Mouse (Mus musculus): ENCODE data around the gene Usp15. TPM values are rescaled to one million over a fixed set of nuclear protein-coding genes. Genes with fewer than 3 reads are reported as not detected.

Gene Usp15
- polyA plus RNA-seq, 1 experiment: 138 TPM

DNA sequence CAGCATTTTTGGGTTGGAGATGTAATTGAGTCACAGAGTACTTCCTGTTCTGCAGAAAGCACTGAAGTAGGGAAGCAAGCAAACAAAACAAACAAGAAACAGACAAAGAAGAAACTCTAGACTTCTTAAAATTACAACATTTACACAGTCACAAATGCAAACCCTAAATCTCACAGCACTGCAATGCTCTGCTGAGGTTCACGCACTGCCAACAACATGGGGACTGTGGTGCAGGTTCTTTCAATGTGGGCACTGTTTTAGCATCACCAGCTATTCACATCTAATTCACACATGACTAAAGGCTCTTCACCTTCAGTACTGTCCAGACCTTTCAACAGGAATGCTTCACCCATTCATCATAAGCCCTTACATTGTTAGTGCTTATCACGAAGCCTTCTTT lies 133.8 kb downstream of the Usp15 start:
- H3K4me1 ChIP-seq (ENCODE audit: control insufficient read depth, insufficient read depth, low read length): no peaks in the 10 kb centered on the region
- H3K36me3 ChIP-seq (ENCODE audit: control insufficient read depth, insufficient read depth, low read length): no peaks in the 10 kb centered on the region
- H3K27ac ChIP-seq (ENCODE audit: control insufficient read depth, insufficient read depth, low read depth, low read length): no peak overlapping the region
- no peak overlapping the region for H3K4me3 ChIP-seq (ENCODE audit: control insufficient read depth, low read depth, low read length)
- H3K27me3 ChIP-seq (ENCODE audit: control insufficient read depth, insufficient read depth, low read length): no peaks in the 10 kb centered on the region
- TF ChIP-seq CTCF (IDR thresholded peaks at IDR 0.05; ENCODE audit: control insufficient read depth, insufficient read depth, insufficient replicate concordance, low read depth, low read length): no peak
- TF ChIP-seq POLR2A (IDR thresholded peaks at IDR 0.05; ENCODE audit: control insufficient read depth, low read depth, low read length): no peak

DNA sequence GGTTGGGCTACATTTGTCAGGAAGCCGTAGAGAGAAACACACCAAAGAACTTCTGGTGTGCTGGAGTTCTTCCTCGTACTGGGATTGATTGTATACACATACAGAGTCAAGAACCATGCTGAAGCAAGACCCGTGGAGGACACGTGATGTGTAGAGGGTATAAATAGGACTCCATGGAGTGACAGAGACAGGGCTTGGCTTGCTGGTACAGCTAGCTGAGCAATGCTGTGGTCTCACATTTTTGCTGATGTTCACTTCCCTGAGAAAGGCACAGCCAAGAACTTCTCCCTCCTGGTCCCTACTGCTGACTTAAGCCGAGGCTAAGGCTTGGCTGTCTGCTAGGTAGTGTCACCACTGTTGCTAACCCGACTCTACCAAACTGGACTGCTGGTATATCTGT lies 136.0 kb downstream of the Usp15 start:
- Histone ChIP-seq H3K36me3 (ENCODE audit: control insufficient read depth, insufficient read depth, low read length) (no peaks in the 10 kb centered on the region), H3K27ac (ENCODE audit: control insufficient read depth, insufficient read depth, low read depth, low read length) (no peak overlapping the region), H3K4me1 (ENCODE audit: control insufficient read depth, insufficient read depth, low read length) (no peaks in the 10 kb centered on the region), H3K4me3 (ENCODE audit: control insufficient read depth, low read depth, low read length) (no peak overlapping the region), H3K27me3 (ENCODE audit: control insufficient read depth, insufficient read depth, low read length) (no peaks in the 10 kb centered on the region)
- TF ChIP-seq CTCF (IDR thresholded peaks at IDR 0.05; ENCODE audit: control insufficient read depth, insufficient read depth, insufficient replicate concordance, low read depth, low read length): no peak
- no peak for TF ChIP-seq POLR2A (IDR thresholded peaks at IDR 0.05; ENCODE audit: control insufficient read depth, low read depth, low read length)

DNA sequence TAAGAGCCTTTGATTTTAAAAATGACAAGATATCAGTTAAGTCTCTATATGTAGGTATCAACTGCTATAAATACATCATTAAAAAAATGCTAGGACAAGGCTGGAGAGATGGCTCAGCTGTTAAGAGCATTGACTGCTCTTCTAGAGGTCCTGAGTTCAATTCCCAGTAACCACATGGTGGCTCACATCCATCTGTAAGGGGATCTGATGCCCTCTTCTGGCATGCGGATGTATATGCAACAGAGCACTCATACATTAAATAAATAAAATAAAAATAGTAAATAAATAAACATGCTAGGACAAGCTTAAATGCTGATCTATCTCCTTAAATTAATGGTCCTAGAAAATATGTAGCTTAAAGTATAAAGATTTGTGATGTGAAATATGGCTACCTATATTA lies 139.7 kb downstream of the Usp15 start:
- Histone ChIP-seq H3K4me1 (ENCODE audit: control insufficient read depth, insufficient read depth, low read length) (no peaks in the 10 kb centered on the region), H3K4me3 (ENCODE audit: control insufficient read depth, low read depth, low read length) (no peak overlapping the region)
- TF ChIP-seq CTCF (IDR thresholded peaks at IDR 0.05; ENCODE audit: control insufficient read depth, insufficient read depth, insufficient replicate concordance, low read depth, low read length) (no peak), POLR2A (IDR thresholded peaks at IDR 0.05; ENCODE audit: control insufficient read depth, low read depth, low read length) (no peak)

DNA sequence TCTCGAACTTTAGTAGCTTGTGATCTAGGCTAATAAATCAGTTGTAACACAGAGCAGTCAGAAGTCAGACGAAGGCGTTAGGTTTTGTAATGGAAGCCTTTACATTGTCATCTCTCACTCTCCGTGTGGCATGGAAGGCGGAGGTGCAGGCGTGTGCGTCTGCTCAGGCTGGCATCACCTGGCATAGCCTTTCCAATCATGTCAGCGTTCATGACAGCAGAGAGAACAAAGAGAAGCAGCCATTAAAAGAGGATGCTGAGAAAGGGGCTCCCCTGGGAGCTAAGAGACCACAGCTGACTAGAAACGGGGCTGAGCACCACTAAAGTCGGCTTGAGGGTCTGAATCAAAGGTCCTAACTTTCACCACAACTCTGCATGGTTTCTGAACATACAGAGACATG lies 140.3 kb downstream of the Usp15 start:
- no peak overlapping the region for H3K27ac ChIP-seq (ENCODE audit: control insufficient read depth, insufficient read depth, low read depth, low read length)
- no peak overlapping the region for H3K4me3 ChIP-seq (ENCODE audit: control insufficient read depth, low read depth, low read length)
- H3K4me1 ChIP-seq (ENCODE audit: control insufficient read depth, insufficient read depth, low read length): no peaks in the 10 kb centered on the region
- TF ChIP-seq POLR2A (IDR thresholded peaks at IDR 0.05; ENCODE audit: control insufficient read depth, low read depth, low read length): no peak
- no peak for TF ChIP-seq CTCF (IDR thresholded peaks at IDR 0.05; ENCODE audit: control insufficient read depth, insufficient read depth, insufficient replicate concordance, low read depth, low read length)
- no peaks in the 10 kb centered on the region for H3K27me3 ChIP-seq (ENCODE audit: control insufficient read depth, insufficient read depth, low read length)
- no peaks in the 10 kb centered on the region for H3K36me3 ChIP-seq (ENCODE audit: control insufficient read depth, insufficient read depth, low read length)

More for the DNA sequence above, 139.7 kb downstream of the Usp15 start:
- Histone ChIP-seq H3K27me3 (ENCODE audit: control insufficient read depth, insufficient read depth, low read length) (no peaks in the 10 kb centered on the region), H3K36me3 (ENCODE audit: control insufficient read depth, insufficient read depth, low read length) (no peaks in the 10 kb centered on the region), H3K27ac (ENCODE audit: control insufficient read depth, insufficient read depth, low read depth, low read length) (no peak overlapping the region)

DNA sequence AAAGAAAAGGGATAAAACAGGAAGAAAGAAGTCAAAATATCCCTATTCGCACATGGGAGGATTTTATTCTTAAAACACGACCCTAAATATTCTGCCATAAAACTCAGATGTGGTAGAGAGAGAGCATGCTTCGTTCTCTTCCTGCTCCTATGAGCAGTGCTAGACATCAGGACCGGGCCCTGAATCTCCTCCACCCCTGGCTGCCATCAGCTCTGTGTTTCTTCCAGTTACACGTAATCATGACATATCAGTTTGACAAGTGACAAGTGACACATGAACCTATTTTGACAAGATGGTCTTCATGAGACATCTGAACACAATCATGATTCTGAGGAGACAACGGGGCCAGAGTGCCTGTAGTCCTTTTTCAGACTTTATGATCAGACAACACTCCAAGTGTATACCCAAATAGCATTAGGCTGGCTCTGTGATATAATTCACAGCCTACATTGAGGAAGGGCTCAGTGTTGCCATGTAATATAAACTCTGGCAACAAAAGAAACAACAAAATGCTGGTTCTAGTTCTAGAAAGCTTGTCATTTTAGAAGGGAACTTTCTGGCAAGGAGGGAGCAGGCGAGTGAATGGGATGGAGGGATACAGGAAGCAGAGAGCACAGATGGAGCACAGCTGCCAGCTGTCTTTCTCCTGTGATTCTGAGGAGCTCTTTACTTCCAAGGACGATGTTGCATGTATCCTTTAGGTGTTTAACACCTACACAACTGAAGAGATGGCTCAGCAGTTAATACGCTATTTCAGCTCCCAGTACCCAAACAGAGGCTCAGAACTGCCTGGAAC lies 141.4 kb downstream of the Usp15 start:
- H3K4me1 ChIP-seq (ENCODE audit: control insufficient read depth, insufficient read depth, low read length): no peaks in the 10 kb centered on the region
- H3K27ac ChIP-seq (ENCODE audit: control insufficient read depth, insufficient read depth, low read depth, low read length): no peak overlapping the region
- H3K36me3 ChIP-seq (ENCODE audit: control insufficient read depth, insufficient read depth, low read length): peaks cover 1% of the 10 kb centered on the region; the same call in 1 of the 2 replicates
- no peak overlapping the region for H3K4me3 ChIP-seq (ENCODE audit: control insufficient read depth, low read depth, low read length)
- TF ChIP-seq POLR2A (IDR thresholded peaks at IDR 0.05; ENCODE audit: control insufficient read depth, low read depth, low read length) (no peak), CTCF (IDR thresholded peaks at IDR 0.05; ENCODE audit: control insufficient read depth, insufficient read depth, insufficient replicate concordance, low read depth, low read length) (no peak)
- H3K27me3 ChIP-seq (ENCODE audit: control insufficient read depth, insufficient read depth, low read length): no peaks in the 10 kb centered on the region

Other genes with a start within 250 kb of the Usp15 start
- 17.0 and 19.6 TPM in 2 replicates for gene Mon2, start 120.5 kb downstream of the Usp15 start, polyA plus RNA-seq (2012; rRNA removed)
- gene Fam19a2, start 67.0 kb upstream of the Usp15 start, polyA plus RNA-seq (2012; rRNA removed): 0.59 and 0.78 TPM in 2 replicates